Comparison of ENCODE assay signal across 17 mouse cellular contexts in genomic region chr2:179333587-179333986, GRCm38 (mm10).
"Had no signal": no experiment of that assay in that cellular context is flagged by ENCODE, and none has a peak within 500 bp of the region (broad histone marks: within the 10 kb centered on the region; RNA-seq: fewer than 3 reads in every experiment).

No protein-coding gene starts in this region.

- H3K9ac ChIP-seq: liver, embryonic 13.5 days; midbrain, embryonic 12.5 days; neural tube, embryonic 13.5 days; stomach, embryonic 15.5 days had no signal

- DNase-seq: kidney, adult 8-10 months; kidney, postnatal 10 days; layer of hippocampus, postnatal 36 days; liver, embryonic 13.5 days; lung, adult 2 months; lung, postnatal 14 days; retina, postnatal 1 day; right cerebral cortex, postnatal 25 days; spleen, adult 18-20 months; thymus, postnatal 25 days had no signal

- H3K4me3 ChIP-seq: left cerebral cortex, adult 2 months; liver, embryonic 13.5 days; midbrain, embryonic 12.5 days; myocyte; neural tube, embryonic 13.5 days; stomach, embryonic 15.5 days had no signal

- H3K27me3 ChIP-seq: liver, embryonic 13.5 days; midbrain, embryonic 12.5 days; neural tube, embryonic 13.5 days; stomach, embryonic 15.5 days had no signal

- H3K4me2 ChIP-seq: liver, embryonic 13.5 days; midbrain, embryonic 12.5 days; neural tube, embryonic 13.5 days; stomach, embryonic 15.5 days had no signal

- H3K27ac ChIP-seq: left cerebral cortex, adult 2 months; liver, embryonic 13.5 days; midbrain, embryonic 12.5 days; neural tube, embryonic 13.5 days; stomach, embryonic 15.5 days had no signal

- H3K4me1 ChIP-seq: liver, embryonic 13.5 days; stomach, embryonic 15.5 days had no signal

- H3K36me3 ChIP-seq: liver, embryonic 13.5 days; midbrain, embryonic 12.5 days; neural tube, embryonic 13.5 days; stomach, embryonic 15.5 days had no signal

- H3K9me3 ChIP-seq: midbrain, embryonic 12.5 days; neural tube, embryonic 13.5 days; stomach, embryonic 15.5 days had no signal

- ATAC-seq: inflammation-experienced regulatory T-cells, adult 6 months; midbrain, embryonic 16.5 days had no signal
